Mouse (Mus musculus) mouse trophoblast stem cell (cell line): ENCODE results near the gene Mrgprd.

Source experiments
- in situ Hi-C, 2 experiments: fragments of 300-500 bp; cut with MseI, MboI; formaldehyde crosslinking; loops; 2 replicates in 1 of 2; 3 replicates in 1 of 2; pipeline ENCODE4 v1.15.1; 2025

The Mrgprd gene

GRCm38 (mm10) chr7:145314785-145315411 lies at the start of gene Mrgprd:
TSS of gene Mrgprd (plus strand) at chr7:145314835.
- in situ Hi-C loops = no loop called here

GRCm38 (mm10) chr7:145266011-145266410 lies 48.6 kb upstream of the Mrgprd start:
- in situ Hi-C loops = no loop called here

- in situ Hi-C loops = no loop called here
Measured at GRCm38 (mm10) chr7:145268890-145269289, 45.7 kb upstream of the Mrgprd start.

GRCm38 (mm10) chr7:145270955-145271354 lies 43.7 kb upstream of the Mrgprd start:
- in situ Hi-C loops = no loop called here

- in situ Hi-C loops = no loop called here
Measured at GRCm38 (mm10) chr7:145275488-145275887, 39.1 kb upstream of the Mrgprd start.

GRCm38 (mm10) chr7:145281396-145281795 lies 33.2 kb upstream of the Mrgprd start:
- in situ Hi-C loops = no loop called here

- in situ Hi-C loops = no loop called here
Measured at GRCm38 (mm10) chr7:145283041-145283440, 31.6 kb upstream of the Mrgprd start.

GRCm38 (mm10) chr7:145283487-145284187 lies 31.0 kb upstream of the Mrgprd start, which contains the start of gene Tpcn2:
TSS of gene Tpcn2 (minus strand) at chr7:145284011.
- in situ Hi-C loops = no loop called here

- in situ Hi-C loops = no loop called here
Measured at GRCm38 (mm10) chr7:145284293-145284692, 30.3 kb upstream of the Mrgprd start.

- in situ Hi-C loops = no loop called here
Measured at GRCm38 (mm10) chr7:145285476-145285875, 29.2 kb upstream of the Mrgprd start.

GRCm38 (mm10) chr7:145287410-145287809 lies 27.2 kb upstream of the Mrgprd start:
- in situ Hi-C loops = no loop called here

- in situ Hi-C loops = no loop called here
Measured at GRCm38 (mm10) chr7:145289302-145289701, 25.3 kb upstream of the Mrgprd start.

- in situ Hi-C loops = no loop called here
Measured at GRCm38 (mm10) chr7:145291847-145292246, 22.8 kb upstream of the Mrgprd start.

- in situ Hi-C loops = no loop called here
Measured at GRCm38 (mm10) chr7:145292726-145293125, 21.9 kb upstream of the Mrgprd start.

- in situ Hi-C loops = no loop called here
Measured at GRCm38 (mm10) chr7:145293859-145294258, 20.8 kb upstream of the Mrgprd start.

GRCm38 (mm10) chr7:145298666-145299490 lies 15.8 kb upstream of the Mrgprd start:
- in situ Hi-C loops = no loop called here

GRCm38 (mm10) chr7:145299562-145300320 lies 14.9 kb upstream of the Mrgprd start:
- in situ Hi-C loops = no loop called here

- in situ Hi-C loops = no loop called here
Measured at GRCm38 (mm10) chr7:145300321-145301007, 14.2 kb upstream of the Mrgprd start, which contains the start of gene Mrgprf. TSS of gene Mrgprf (plus strand) at chr7:145300828.

- in situ Hi-C loops = no loop called here
Measured at GRCm38 (mm10) chr7:145301008-145301340, 13.7 kb upstream of the Mrgprd start.

- in situ Hi-C loops = no loop called here
Measured at GRCm38 (mm10) chr7:145301341-145302005, 13.2 kb upstream of the Mrgprd start.
